ENCODE assay signal across 12 mouse cellular contexts in genomic region chr6:48178360-48179120, GRCm38 (mm10).
DNase-seq lines count a peak whose midpoint lies in the region; ATAC-seq lines count a peak whose summit lies in the region.
"Had no signal": no experiment of that assay in that cellular context is flagged by ENCODE, and none has a peak within 500 bp of the region (broad histone marks: within the 10 kb centered on the region; RNA-seq: fewer than 3 reads in every experiment).

No protein-coding gene starts in this region.

- 68% methylated on average over 3 of the region's 3 CpGs for WGBS in hindbrain, embryonic 14.5 days
- WGBS in neural tube, embryonic 11.5 days, result 64% methylated on average over 3 of the region's 3 CpGs

- intact Hi-C loops in heart, postnatal 14 days (cut with DNase I), result loop anchor here (2.0 to 10.0 kb wide), 4 partner anchors 219 to 594 kb away; partner anchors contain the start of genes Atp6v0e2, Gimap3 and Krba1

- DNase-seq in heart, adult 11 months, result peak; percentile 80
- DNase-seq in heart, postnatal 14 days, result no peak
- DNase-seq in cerebellum, postnatal 36 days, result peak; percentile 6 to 10
- DNase-seq in hindbrain, embryonic 14.5 days (ENCODE audit: low spot score), result no peak
- peak; percentile 18 for DNase-seq in neural tube, embryonic 11.5 days (ENCODE audit: low spot score)
- DNase-seq in adrenal gland, adult 18-20 months (ENCODE audit: low spot score in 2 of 2), result no peak
- no peak for DNase-seq in heart, postnatal 4 days
- no peak for DNase-seq in heart, adult 9 months (ENCODE audit: low spot score in 2 of 2)

- H3K4me2 ChIP-seq in hindbrain, embryonic 14.5 days (replicated peaks), result no peak overlapping the region; the same call in 1 of the 2 replicates
- no peak overlapping the region for H3K4me2 ChIP-seq in neural tube, embryonic 11.5 days (ENCODE audit: low read depth)
- H3K4me2 ChIP-seq: liver, embryonic 15.5 days; stomach, embryonic 15.5 days had no signal

- H3K27ac ChIP-seq in hindbrain, embryonic 14.5 days, result no peak overlapping the region
- H3K27ac ChIP-seq in neural tube, embryonic 11.5 days (ENCODE audit: low read depth, low read length), result no peak overlapping the region
- H3K27ac ChIP-seq: liver, embryonic 15.5 days; stomach, embryonic 15.5 days had no signal

- H3K9me3 ChIP-seq in hindbrain, embryonic 14.5 days (ENCODE audit: control insufficient read depth, low read length), result no peaks in the 10 kb centered on the region
- H3K9me3 ChIP-seq in neural tube, embryonic 11.5 days (ENCODE audit: control insufficient read depth, low read length), result no peaks in the 10 kb centered on the region
- H3K9me3 ChIP-seq: liver, embryonic 15.5 days; stomach, embryonic 15.5 days had no signal

- ATAC-seq in hindbrain, embryonic 14.5 days (ENCODE audit: low FRiP score), result peak; percentile 55; the same call in 1 of the 2 replicates
- peak; percentile 41; the same call in 1 of the 2 replicates for ATAC-seq in neural tube, embryonic 11.5 days (ENCODE audit: insufficient read depth, low FRiP score, low TSS enrichment)
- ATAC-seq: inflammation-experienced regulatory T-cells, adult 6 months; Patski had no signal

- H3K9ac ChIP-seq in hindbrain, embryonic 14.5 days, result no peak overlapping the region
- H3K9ac ChIP-seq in neural tube, embryonic 11.5 days (ENCODE audit: low read length), result no peak overlapping the region
- H3K9ac ChIP-seq: liver, embryonic 15.5 days; stomach, embryonic 15.5 days had no signal

- H3K36me3 ChIP-seq in hindbrain, embryonic 14.5 days (replicated peaks; ENCODE audit: control insufficient read depth, insufficient read depth), result no peaks in the 10 kb centered on the region
- no peaks in the 10 kb centered on the region for H3K36me3 ChIP-seq in neural tube, embryonic 11.5 days (ENCODE audit: control insufficient read depth, insufficient read depth, low read length)
- H3K36me3 ChIP-seq: liver, embryonic 15.5 days; stomach, embryonic 15.5 days had no signal

- no peaks in the 10 kb centered on the region for H3K4me1 ChIP-seq in hindbrain, embryonic 14.5 days (replicated peaks; ENCODE audit: control insufficient read depth, insufficient read depth, low read length)
- no peaks in the 10 kb centered on the region for H3K4me1 ChIP-seq in neural tube, embryonic 11.5 days (ENCODE audit: control insufficient read depth, insufficient read depth, low read length)
- H3K4me1 ChIP-seq: liver, embryonic 15.5 days; stomach, embryonic 15.5 days had no signal

- H3K27me3 ChIP-seq in hindbrain, embryonic 14.5 days (ENCODE audit: control insufficient read depth, insufficient read depth, low read length), result no peaks in the 10 kb centered on the region
- no peaks in the 10 kb centered on the region for H3K27me3 ChIP-seq in neural tube, embryonic 11.5 days (ENCODE audit: control insufficient read depth, insufficient read depth, low read length)
- H3K27me3 ChIP-seq: liver, embryonic 15.5 days; stomach, embryonic 15.5 days had no signal

- no peak overlapping the region for H3K4me3 ChIP-seq in hindbrain, embryonic 14.5 days (replicated peaks; ENCODE audit: low read length)
- H3K4me3 ChIP-seq in neural tube, embryonic 11.5 days (ENCODE audit: low read depth, low read length), result no peak overlapping the region
- H3K4me3 ChIP-seq: liver, embryonic 15.5 days; stomach, embryonic 15.5 days had no signal

Comparison
In these comparisons a context has a peak if more than half of its experiments do, and no peak if none do; other contexts are left out.
1. DNase-seq: peak in heart, adult 11 months (single experiment), cerebellum, postnatal 36 days (2 of 2) and neural tube, embryonic 11.5 days (single experiment); none in heart, postnatal 14 days (0 of 2), hindbrain, embryonic 14.5 days (single experiment), adrenal gland, adult 18-20 months (0 of 2), heart, postnatal 4 days (single experiment) and heart, adult 9 months (0 of 2).